Mouse (Mus musculus): ENCODE measurements at regions not wholly inside any gene's neighbourhood (a gene's known extent, or its start where the extent isn't known, plus 50 kb on each side); places are given as distances from the start of the nearest gene placed in this dataset.

DNA sequence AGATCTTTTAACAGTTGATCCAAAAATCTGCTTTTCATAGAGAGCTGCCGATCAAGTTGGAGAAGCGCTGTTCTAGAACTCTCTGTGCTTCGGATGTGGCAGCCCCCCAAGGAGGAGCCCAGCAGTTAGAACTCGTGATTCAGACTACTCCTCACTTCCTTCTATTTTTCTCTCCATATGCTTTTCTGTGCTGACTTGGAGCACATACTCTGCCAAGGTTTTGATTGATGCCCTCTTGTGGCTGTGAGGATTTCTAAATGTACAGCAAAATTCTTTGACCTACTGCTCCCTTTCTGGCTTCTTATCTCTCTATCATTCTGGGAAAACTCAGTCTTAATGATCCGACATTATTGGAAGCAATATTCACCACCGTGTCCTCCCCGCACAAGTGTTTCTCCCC lies 446.7 kb downstream of the Klf5 start:
- H3K9me3 ChIP-seq (ENCODE audit: control insufficient read depth, low read length): no peaks in the 10 kb centered on the region
- no peak overlapping the region for H3K27ac ChIP-seq (ENCODE audit: low read depth, low read length)
- ATAC-seq (ENCODE audit: low FRiP score) (no peak), DNase-seq (ENCODE audit: low spot score, missing footprints) (no peak)
- no peak overlapping the region for H3K9ac ChIP-seq (ENCODE audit: low read length)
- H3K27me3 ChIP-seq (ENCODE audit: control insufficient read depth, insufficient read depth, low read length): no peaks in the 10 kb centered on the region
- H3K4me1 ChIP-seq (ENCODE audit: control insufficient read depth, insufficient read depth, low read length): peaks cover 7% of the 10 kb centered on the region; the same call in 1 of the 2 replicates
- no peaks in the 10 kb centered on the region for H3K36me3 ChIP-seq (ENCODE audit: control insufficient read depth, insufficient read depth, low read length)
- H3K4me2 ChIP-seq: no peak overlapping the region
- H3K4me3 ChIP-seq (ENCODE audit: low read depth, low read length): no peak overlapping the region
- WGBS: 86% methylated on average over 7 of the region's 7 CpGs

DNA sequence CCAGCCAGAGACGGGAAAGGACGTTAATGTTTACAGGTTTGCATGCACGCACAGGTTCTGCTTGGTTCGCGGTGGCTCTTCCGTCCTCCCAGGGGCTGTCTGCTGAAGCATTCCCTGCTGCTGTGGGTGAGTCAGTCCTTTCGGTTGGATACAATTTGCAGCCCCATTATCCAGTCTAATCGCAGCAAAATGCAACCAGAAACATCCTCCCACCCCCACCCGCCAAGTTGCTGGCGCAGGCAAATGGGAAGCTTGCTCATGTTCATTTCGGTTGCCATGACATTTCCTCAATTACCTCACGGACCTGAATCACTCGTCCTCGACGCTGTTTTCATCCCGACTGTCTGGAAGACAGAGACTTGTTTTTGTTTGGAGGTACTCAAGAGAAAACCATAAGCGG lies 449.7 kb downstream of the Klf5 start:
- Histone ChIP-seq H3K4me1 (ENCODE audit: control insufficient read depth, insufficient read depth, low read length) (peaks cover 8% of the 10 kb centered on the region; the same call in 1 of the 2 replicates), H3K4me2 (no peak overlapping the region), H3K4me3 (ENCODE audit: low read depth, low read length) (no peak overlapping the region), H3K9ac (ENCODE audit: low read length) (no peak overlapping the region), H3K9me3 (ENCODE audit: control insufficient read depth, low read length) (no peaks in the 10 kb centered on the region), H3K36me3 (ENCODE audit: control insufficient read depth, insufficient read depth, low read length) (no peaks in the 10 kb centered on the region), H3K27ac (ENCODE audit: low read depth, low read length) (no peak overlapping the region), H3K27me3 (ENCODE audit: control insufficient read depth, insufficient read depth, low read length) (no peaks in the 10 kb centered on the region)
- DNase-seq (ENCODE audit: low spot score, missing footprints) (peak; percentile 86), ATAC-seq (ENCODE audit: low FRiP score) (peak; percentile 14; the same call in 1 of the 2 replicates)
- 68% methylated on average over 17 of the region's 17 CpGs for WGBS

DNA sequence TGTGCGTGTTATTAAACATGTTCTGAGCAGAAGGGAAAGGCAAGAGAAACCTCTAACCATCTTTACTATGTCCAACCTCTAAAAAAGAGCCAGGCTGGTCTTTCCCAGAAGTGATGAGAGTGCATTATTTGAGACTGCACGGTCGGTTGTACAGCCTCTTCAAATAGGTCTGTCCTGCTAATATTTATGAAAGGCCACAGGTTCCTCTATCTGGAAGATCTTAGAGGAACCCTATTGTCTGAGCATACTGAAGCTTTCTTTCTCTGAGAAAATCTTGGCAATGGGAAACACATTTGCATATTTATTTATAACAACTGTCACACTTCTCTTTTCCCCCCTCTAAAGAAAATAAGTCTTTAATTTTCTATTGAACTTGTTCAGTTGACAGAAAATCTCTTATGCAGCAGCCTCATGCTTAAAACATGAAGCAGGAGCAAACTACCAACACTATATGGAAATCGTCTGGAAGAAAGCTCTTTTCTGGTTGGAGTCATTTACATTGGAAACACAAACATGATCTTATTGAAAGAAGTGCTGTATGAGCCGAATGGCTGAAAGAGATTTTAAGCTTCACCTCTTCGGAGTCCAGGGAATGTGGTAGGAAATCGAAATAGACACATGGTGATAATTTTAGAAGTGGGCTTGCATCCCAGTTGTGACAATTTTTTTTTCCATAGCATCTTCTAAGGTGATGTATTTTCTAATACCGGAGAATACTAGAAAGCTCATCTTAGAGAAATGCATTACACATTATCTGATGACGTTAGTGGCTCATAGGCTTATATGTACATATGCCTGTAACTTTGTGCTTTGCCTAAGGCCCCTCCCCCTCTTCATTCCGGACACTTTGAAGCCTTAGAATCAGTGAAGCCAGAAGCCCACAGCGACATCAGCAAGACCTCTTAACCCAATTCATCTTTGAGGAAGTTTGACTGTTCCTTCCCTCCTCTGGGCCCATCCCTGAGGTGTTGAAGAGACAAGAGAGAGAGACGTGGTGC lies 451.1 kb downstream of the Klf5 start:
- peak; percentile 86 for DNase-seq (ENCODE audit: low spot score, missing footprints)
- H3K27ac ChIP-seq (ENCODE audit: low read depth, low read length): peak overlapping the region; percentile 10; the same call in 1 of the 2 replicates

DNA sequence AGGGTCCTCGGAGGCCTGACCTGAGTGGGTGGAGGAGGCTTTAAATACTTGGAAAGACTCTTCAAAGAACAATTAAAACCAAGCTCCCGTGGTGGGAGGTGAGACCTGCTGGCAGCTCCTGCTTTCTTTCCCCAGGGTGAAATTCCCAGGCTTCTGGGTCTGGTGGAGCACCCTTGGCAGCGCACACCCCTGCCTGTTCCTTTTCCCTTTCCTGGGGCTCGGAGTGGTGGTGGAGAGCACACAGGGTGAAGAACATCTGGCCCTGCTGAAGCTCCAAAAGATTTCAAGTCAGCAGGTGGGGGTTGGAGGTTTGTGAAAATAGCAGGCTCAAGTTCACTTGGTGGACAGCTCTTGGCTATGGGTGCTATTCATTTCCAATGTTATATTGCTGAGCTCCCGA lies 459.6 kb downstream of the Klf5 start:
- Histone ChIP-seq H3K27ac (ENCODE audit: low read depth, low read length) (no peak overlapping the region), H3K4me3 (ENCODE audit: low read depth, low read length) (no peak overlapping the region), H3K4me2 (no peak overlapping the region), H3K9ac (ENCODE audit: low read length) (no peak overlapping the region), H3K4me1 (ENCODE audit: control insufficient read depth, insufficient read depth, low read length) (0 out of 2 replicates have a peak, but pooled peaks cover 2% of the 10 kb centered on the region), H3K36me3 (ENCODE audit: control insufficient read depth, insufficient read depth, low read length) (no peaks in the 10 kb centered on the region), H3K27me3 (ENCODE audit: control insufficient read depth, insufficient read depth, low read length) (no peaks in the 10 kb centered on the region), H3K9me3 (ENCODE audit: control insufficient read depth, low read length) (no peaks in the 10 kb centered on the region)
- 71% methylated on average over 5 of the region's 5 CpGs for WGBS
- ATAC-seq (ENCODE audit: low FRiP score): no peak
- DNase-seq (ENCODE audit: low spot score, missing footprints): no peak

More for the DNA sequence above, 451.1 kb downstream of the Klf5 start:
- H3K4me1 ChIP-seq (ENCODE audit: control insufficient read depth, insufficient read depth, low read length): peaks cover 8% of the 10 kb centered on the region; the same call in 1 of the 2 replicates
- no peak overlapping the region for H3K4me3 ChIP-seq (ENCODE audit: low read depth, low read length)
- no peaks in the 10 kb centered on the region for H3K36me3 ChIP-seq (ENCODE audit: control insufficient read depth, insufficient read depth, low read length)
- WGBS: 47% methylated on average over 12 of the region's 12 CpGs
- no peak overlapping the region for H3K4me2 ChIP-seq
- H3K9me3 ChIP-seq (ENCODE audit: control insufficient read depth, low read length): no peaks in the 10 kb centered on the region
- H3K9ac ChIP-seq (ENCODE audit: low read length): no peak overlapping the region
- H3K27me3 ChIP-seq (ENCODE audit: control insufficient read depth, insufficient read depth, low read length): no peaks in the 10 kb centered on the region
- peak; percentile 64 for ATAC-seq (ENCODE audit: low FRiP score)

DNA sequence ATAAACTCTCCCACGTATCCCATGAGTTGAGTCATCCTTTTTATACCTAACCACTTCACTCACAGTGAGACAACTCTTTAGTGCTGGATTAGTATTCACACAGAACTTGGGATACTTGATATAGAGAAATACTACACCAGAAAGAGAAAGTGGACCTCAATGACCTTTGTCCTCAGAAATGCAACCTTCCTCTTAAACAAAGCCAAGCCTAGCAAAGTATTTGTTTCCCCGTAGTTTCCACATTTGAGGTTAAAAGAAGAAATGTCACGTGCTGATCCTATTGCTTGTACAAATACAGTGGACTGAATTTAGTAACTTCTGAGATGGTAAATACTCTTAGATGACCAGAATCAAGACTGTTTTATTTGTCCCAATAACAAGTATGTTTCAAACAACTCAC lies 464.8 kb downstream of the Klf5 start:
- Histone ChIP-seq H3K36me3 (ENCODE audit: control insufficient read depth, insufficient read depth, low read length) (no peaks in the 10 kb centered on the region), H3K9me3 (ENCODE audit: control insufficient read depth, low read length) (no peaks in the 10 kb centered on the region), H3K9ac (ENCODE audit: low read length) (no peak overlapping the region), H3K4me3 (ENCODE audit: low read depth, low read length) (no peak overlapping the region), H3K27ac (ENCODE audit: low read depth, low read length) (no peak overlapping the region), H3K4me2 (no peak overlapping the region), H3K4me1 (ENCODE audit: control insufficient read depth, insufficient read depth, low read length) (no peaks in the 10 kb centered on the region), H3K27me3 (ENCODE audit: control insufficient read depth, insufficient read depth, low read length) (no peaks in the 10 kb centered on the region)
- ATAC-seq (ENCODE audit: low FRiP score): no peak
- WGBS: 72% methylated on average over 3 of the region's 3 CpGs
- no peak for DNase-seq (ENCODE audit: low spot score, missing footprints)

DNA sequence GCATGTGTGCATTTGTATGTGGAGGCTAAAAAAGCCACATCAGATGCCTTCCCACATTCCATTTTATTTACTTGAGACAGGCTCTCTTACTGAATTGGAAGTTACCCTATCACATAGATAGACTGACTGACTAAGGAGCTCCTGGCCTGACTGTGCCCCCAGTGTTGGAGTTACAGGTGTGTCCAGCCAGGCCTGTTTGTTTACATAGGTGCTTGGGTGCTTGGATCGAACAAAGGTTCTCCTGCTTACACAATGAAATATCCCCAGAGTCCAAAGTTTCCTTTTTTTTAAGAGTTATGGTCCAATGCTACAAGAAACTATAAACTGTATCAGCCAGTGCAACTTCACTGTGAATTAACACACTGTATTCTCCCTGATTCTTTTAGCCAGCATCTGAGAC lies 472.5 kb downstream of the Klf5 start:
- Histone ChIP-seq H3K4me1 (ENCODE audit: control insufficient read depth, insufficient read depth, low read length) (no peaks in the 10 kb centered on the region), H3K4me2 (no peak overlapping the region), H3K4me3 (ENCODE audit: low read depth, low read length) (no peak overlapping the region), H3K27ac (ENCODE audit: low read depth, low read length) (no peak overlapping the region), H3K9me3 (ENCODE audit: control insufficient read depth, low read length) (no peaks in the 10 kb centered on the region), H3K9ac (ENCODE audit: low read length) (no peak overlapping the region), H3K27me3 (ENCODE audit: control insufficient read depth, insufficient read depth, low read length) (no peaks in the 10 kb centered on the region), H3K36me3 (ENCODE audit: control insufficient read depth, insufficient read depth, low read length) (no peaks in the 10 kb centered on the region)
- ATAC-seq (ENCODE audit: low FRiP score) (no peak), DNase-seq (ENCODE audit: low spot score, missing footprints) (no peak)
- 100% methylated on average over 1 of the region's 1 CpGs for WGBS

DNA sequence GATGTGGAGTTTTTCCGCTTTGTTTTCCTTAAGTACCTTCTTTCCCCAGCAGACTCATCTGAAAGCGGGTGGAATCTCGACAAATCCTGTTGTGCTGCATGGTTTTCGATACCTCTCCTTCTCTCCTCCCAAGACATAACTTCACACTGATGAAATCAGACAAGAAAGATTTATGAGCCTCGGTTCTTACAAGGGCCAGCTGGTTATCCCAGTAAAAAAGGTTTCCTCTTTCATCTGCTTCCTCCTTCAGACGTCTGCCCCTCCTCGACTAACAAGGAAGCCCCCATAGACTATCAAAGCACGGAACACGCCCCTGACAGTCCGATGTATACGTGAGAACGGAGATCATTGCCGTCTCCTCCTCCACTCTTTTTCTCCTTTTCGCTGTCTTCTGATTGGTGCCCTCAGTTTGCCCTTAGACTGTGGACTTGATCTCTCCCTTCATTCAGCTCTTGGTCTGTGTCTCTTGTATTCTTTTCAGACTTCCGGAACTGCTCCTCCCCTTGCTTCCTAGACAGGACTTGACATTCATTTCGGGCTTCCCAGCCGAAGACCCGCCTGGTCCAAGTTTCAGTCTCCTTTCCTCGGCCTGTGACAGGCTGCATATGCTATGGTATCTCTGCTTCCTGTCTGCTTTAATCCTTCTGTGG lies 474.4 kb downstream of the Klf5 start:
- Histone ChIP-seq H3K27me3 (ENCODE audit: control insufficient read depth, insufficient read depth, low read length) (no peaks in the 10 kb centered on the region), H3K4me1 (ENCODE audit: control insufficient read depth, insufficient read depth, low read length) (no peaks in the 10 kb centered on the region), H3K9ac (ENCODE audit: low read length) (no peak overlapping the region), H3K9me3 (ENCODE audit: control insufficient read depth, low read length) (no peaks in the 10 kb centered on the region), H3K4me3 (ENCODE audit: low read depth, low read length) (no peak overlapping the region), H3K4me2 (no peak overlapping the region), H3K36me3 (ENCODE audit: control insufficient read depth, insufficient read depth, low read length) (no peaks in the 10 kb centered on the region), H3K27ac (ENCODE audit: low read depth, low read length) (no peak overlapping the region)
- DNase-seq (ENCODE audit: low spot score, missing footprints) (no peak), ATAC-seq (ENCODE audit: low FRiP score) (no peak)
- 87% methylated on average over 19 of the region's 19 CpGs for WGBS

DNA sequence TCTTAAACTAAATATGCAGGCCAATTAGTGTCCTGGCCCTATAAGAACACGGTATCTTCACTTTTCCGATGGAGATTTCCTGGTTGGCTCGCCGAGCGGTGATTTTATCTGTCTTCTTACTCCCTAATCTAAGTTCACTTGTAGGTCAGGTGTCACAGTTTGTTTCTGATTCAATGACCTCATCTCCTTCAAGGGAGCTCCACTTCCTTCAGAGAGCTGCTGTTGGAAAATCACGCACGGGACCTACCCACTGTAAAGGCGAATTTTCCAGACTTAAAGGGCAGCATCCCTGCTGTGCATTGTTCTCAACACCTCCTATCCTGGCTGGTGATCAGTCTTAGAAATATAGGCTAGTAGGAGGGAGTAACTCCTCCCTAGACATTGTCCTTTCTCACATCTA lies 480.0 kb downstream of the Klf5 start:
- Histone ChIP-seq H3K36me3 (ENCODE audit: control insufficient read depth, insufficient read depth, low read length) (no peaks in the 10 kb centered on the region), H3K4me2 (no peak overlapping the region), H3K4me3 (ENCODE audit: low read depth, low read length) (no peak overlapping the region), H3K4me1 (ENCODE audit: control insufficient read depth, insufficient read depth, low read length) (no peaks in the 10 kb centered on the region), H3K9ac (ENCODE audit: low read length) (no peak overlapping the region), H3K9me3 (ENCODE audit: control insufficient read depth, low read length) (no peaks in the 10 kb centered on the region), H3K27me3 (ENCODE audit: control insufficient read depth, insufficient read depth, low read length) (no peaks in the 10 kb centered on the region), H3K27ac (ENCODE audit: low read depth, low read length) (no peak overlapping the region)
- DNase-seq (ENCODE audit: low spot score, missing footprints): no peak
- WGBS: 61% methylated on average over 8 of the region's 8 CpGs
- ATAC-seq (ENCODE audit: low FRiP score): no peak

DNA sequence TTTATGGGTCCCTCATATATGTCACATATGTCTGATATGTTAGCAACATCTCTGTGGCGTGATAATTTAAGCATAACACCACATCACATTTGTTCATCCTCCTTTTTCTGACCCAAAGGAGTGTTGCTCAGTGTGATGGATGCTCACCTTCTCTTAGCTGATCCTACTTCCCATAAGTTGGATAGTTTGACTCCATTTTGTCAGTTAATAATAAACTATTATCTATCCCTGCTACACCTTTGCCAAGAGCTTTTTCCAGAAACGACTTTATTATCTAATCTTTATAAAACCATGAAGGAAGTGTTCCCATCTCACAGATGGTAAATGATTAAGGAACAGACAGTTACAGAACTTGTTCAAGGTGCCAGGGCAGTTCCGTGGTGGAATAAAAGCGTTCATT lies 480.5 kb downstream of the Klf5 start:
- DNase-seq (ENCODE audit: low spot score, missing footprints) (no peak), ATAC-seq (ENCODE audit: low FRiP score) (no peak)
- 87% methylated on average over 4 of the region's 4 CpGs for whole genome bisulfite sequencing
- Histone ChIP-seq H3K4me3 (ENCODE audit: low read depth, low read length) (no peak overlapping the region), H3K27ac (ENCODE audit: low read depth, low read length) (no peak overlapping the region), H3K4me2 (no peak overlapping the region), H3K9me3 (ENCODE audit: control insufficient read depth, low read length) (no peaks in the 10 kb centered on the region), H3K9ac (ENCODE audit: low read length) (no peak overlapping the region), H3K36me3 (ENCODE audit: control insufficient read depth, insufficient read depth, low read length) (no peaks in the 10 kb centered on the region), H3K27me3 (ENCODE audit: control insufficient read depth, insufficient read depth, low read length) (no peaks in the 10 kb centered on the region), H3K4me1 (ENCODE audit: control insufficient read depth, insufficient read depth, low read length) (no peaks in the 10 kb centered on the region)

Measured in midbrain, embryonic 11.5 days (tissue).